Mouse (Mus musculus) B cell, adult 67 days (primary cell): ENCODE results near the gene 7420426K07Rik. TPM values are rescaled to one million over a fixed set of nuclear protein-coding genes. Genes with fewer than 3 reads are reported as not detected.

ENCODE experiments used
- total RNA-seq, 2 experiments: library from RNA; stranded (reverse); gene quantifications; 4 replicates each; pipeline ENCODE4 v1.2.4; 2023

The 7420426K07Rik gene
- total RNA-seq = not detected

GRCm38 (mm10) chr9:98902819-98903218 lies at the start of gene 7420426K07Rik:
Gene 7420426K07Rik (plus strand): TSS chr9:98903119.

GRCm38 (mm10) chr9:98856210-98856609 lies 46.7 kb upstream of the 7420426K07Rik start, which contains the start of gene Prr23a2:
Gene Prr23a2 (plus strand): TSS chr9:98856494.

GRCm38 (mm10) chr9:98864571-98864970 lies 38.3 kb upstream of the 7420426K07Rik start, which contains the start of gene Prr23a3:
Gene Prr23a3 (plus strand): TSS chr9:98864767.

Other genes starting within 250 kb of the 7420426K07Rik start
- gene Prr23a1, start 60.6 kb upstream of the 7420426K07Rik start, total RNA-seq = not detected
- not detected for gene Prr23a2, start 46.6 kb upstream of the 7420426K07Rik start, total RNA-seq
- not detected for gene Prr23a3, start 38.4 kb upstream of the 7420426K07Rik start, total RNA-seq
- gene Foxl2, start 52.2 kb downstream of the 7420426K07Rik start, total RNA-seq = not detected
- gene Faim, start 83.3 kb downstream of the 7420426K07Rik start, total RNA-seq = 10 to 100 TPM; 35.4 to 36.9 TPM
- gene Gm1123, start 132.6 kb downstream of the 7420426K07Rik start, total RNA-seq = not detected
- gene Pik3cb, start 237.5 kb downstream of the 7420426K07Rik start, total RNA-seq = 1 to 10 TPM in 1 of 2 experiments, under 1 TPM in 1; 0.74 to 1.6 TPM